Mouse (Mus musculus) hindbrain, embryonic 16.5 days (tissue): ENCODE measurements at regions not wholly inside any gene's neighbourhood (a gene's known extent, or its start where the extent isn't known, plus 50 kb on each side); places are given as distances from the start of the nearest gene placed in this dataset.

ENCODE experiments used
- ATAC-seq: fragments of 200-750 bp; cut with Nextera tagmentation; 2 replicates; pipeline ENCODE4 v1.8.0; 2017; ENCODE audit warnings: moderate TSS enrichment, moderate library complexity
- H3K27ac ChIP-seq: fragments of 300-500 bp; sonication (generic); 2 replicates; pipeline ENCODE4 v1.5.1; 2014; ENCODE audit warnings: low read depth, mild to moderate bottlenecking, control low read depth, low read length, moderate library complexity
- H3K27me3 ChIP-seq: fragments of 300-500 bp; sonication (generic); replicated peaks from 2 replicates; pipeline ENCODE4 v1.6.1; 2014; ENCODE audit warnings: low read length; ENCODE audit not compliant: control insufficient read depth, insufficient read depth
- H3K36me3 ChIP-seq: fragments of 300-500 bp; sonication (generic); 2 replicates; pipeline ENCODE4 v1.6.1; 2014; ENCODE audit warnings: mild to moderate bottlenecking, low read length, moderate library complexity, mixed read lengths; ENCODE audit not compliant: control insufficient read depth, insufficient read depth
- H3K4me1 ChIP-seq: fragments of 300-500 bp; sonication (generic); 2 replicates; pipeline ENCODE4 v1.6.1; 2014; ENCODE audit warnings: low read depth, low read length; ENCODE audit not compliant: control insufficient read depth, insufficient read depth
- H3K4me2 ChIP-seq: fragments of 300-500 bp; sonication (generic); 2 replicates; pipeline ENCODE4 v1.6.1; 2014; ENCODE audit warnings: mild to moderate bottlenecking, low read length, control low read depth, moderate library complexity
- H3K4me3 ChIP-seq: fragments of 300-500 bp; sonication (generic); 2 replicates; pipeline ENCODE4 v1.5.1; 2014; ENCODE audit warnings: mild to moderate bottlenecking, low read length, control low read depth, moderate library complexity
- H3K9ac ChIP-seq: fragments of 300-500 bp; sonication (generic); 2 replicates; pipeline ENCODE4 v1.6.1; 2014; ENCODE audit warnings: low read depth, mild to moderate bottlenecking, control low read depth, low read length, moderate library complexity
- H3K9me3 ChIP-seq: fragments of 300-500 bp; sonication (generic); 2 replicates; pipeline ENCODE4 v1.6.1; 2014; ENCODE audit warnings: mild to moderate bottlenecking, low read length, moderate library complexity; ENCODE audit not compliant: control insufficient read depth
- WGBS: fragments of 180-500 bp; shearing (Covaris S2); extraction: QIAGEN DNeasy Blood & Tissue Kit; methylation state at CpG from one replicate; pipeline ENCODE4 v1.1.7; 2014; 5-methylcytosine and 5-hydroxymethylcytosine counted together

DNA sequence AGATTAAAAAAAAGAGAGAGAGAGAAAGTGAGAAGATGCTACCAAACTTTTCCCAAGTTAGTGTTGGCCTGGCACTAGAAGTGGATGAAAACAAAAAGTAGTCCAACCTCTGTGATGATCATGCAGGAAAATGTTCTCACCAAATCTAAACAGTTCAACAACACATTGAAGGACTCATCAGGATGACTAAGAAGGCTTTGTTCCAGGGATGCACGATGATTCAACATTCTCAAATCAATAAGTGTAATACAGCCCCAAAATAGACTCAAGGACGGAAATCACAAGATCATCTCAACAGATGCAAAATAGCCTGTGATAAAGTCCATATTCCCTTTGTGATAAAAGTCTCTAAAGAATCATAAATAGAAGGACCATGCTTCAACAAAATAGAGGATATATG lies 106.3 kb downstream of the Cysltr2 start:
- Histone ChIP-seq H3K36me3 (no peaks in the 10 kb centered on the region), H3K4me1 (no peaks in the 10 kb centered on the region), H3K9me3 (no peaks in the 10 kb centered on the region), H3K4me3 (no peak overlapping the region), H3K27ac (no peak overlapping the region), H3K9ac (no peak overlapping the region), H3K27me3 (no peaks in the 10 kb centered on the region), H3K4me2 (no peak overlapping the region)
- ATAC-seq, result no peak
- WGBS, result 87% methylated on average over 2 of the region's 2 CpGs

DNA sequence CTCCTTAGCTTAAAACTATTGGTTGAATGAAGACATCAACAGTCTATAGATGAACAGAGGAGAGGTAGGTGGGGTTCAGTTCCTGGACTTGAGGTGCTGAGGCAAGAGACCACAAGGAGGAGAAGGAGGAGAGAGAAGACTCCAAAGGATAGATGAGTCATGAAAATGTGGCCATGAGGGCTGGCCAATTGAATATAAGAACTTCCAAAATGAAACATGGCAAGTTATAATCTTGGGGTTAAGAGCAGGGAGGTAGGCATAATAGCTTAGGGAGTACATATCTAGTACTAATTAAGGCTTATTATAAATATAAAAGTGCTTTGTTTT lies 109.9 kb downstream of the Cysltr2 start:
- H3K4me2 ChIP-seq, result no peak overlapping the region
- ATAC-seq, result no peak
- H3K4me3 ChIP-seq, result no peak overlapping the region
- no peaks in the 10 kb centered on the region for H3K36me3 ChIP-seq
- H3K9ac ChIP-seq, result no peak overlapping the region
- no peaks in the 10 kb centered on the region for H3K27me3 ChIP-seq
- no peaks in the 10 kb centered on the region for H3K9me3 ChIP-seq
- no peak overlapping the region for H3K27ac ChIP-seq
- H3K4me1 ChIP-seq, result no peaks in the 10 kb centered on the region

- Histone ChIP-seq H3K4me3 (no peak overlapping the region), H3K4me2 (no peak overlapping the region), H3K36me3 (no peaks in the 10 kb centered on the region), H3K27me3 (no peaks in the 10 kb centered on the region), H3K9me3 (no peaks in the 10 kb centered on the region), H3K27ac (no peak overlapping the region), H3K4me1 (no peaks in the 10 kb centered on the region), H3K9ac (no peak overlapping the region)
- ATAC-seq, result no peak
Measured at GRCm38 (mm10) chr14:72938382-72939066, 110.4 kb downstream of the Cysltr2 start.

DNA sequence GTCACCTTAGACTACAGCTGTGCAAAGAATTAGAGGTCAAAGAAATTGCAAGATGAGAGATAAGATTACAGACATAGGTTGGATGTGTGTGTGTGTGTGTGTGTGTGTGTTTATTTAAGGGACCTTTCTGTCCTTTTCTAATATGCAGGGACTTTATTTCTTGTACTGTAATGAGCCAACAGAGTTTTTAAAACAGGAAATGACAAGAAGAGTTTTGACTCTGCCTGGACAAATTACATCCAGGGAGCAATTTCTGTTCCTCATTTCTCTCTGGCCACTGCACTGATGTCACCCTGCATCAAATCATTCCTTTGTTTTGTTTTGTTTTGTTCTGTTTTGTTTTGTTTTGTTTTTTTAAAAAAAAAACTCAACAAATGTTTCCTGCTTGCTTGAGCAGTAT lies 115.3 kb downstream of the Cysltr2 start:
- Histone ChIP-seq H3K9ac (no peak overlapping the region), H3K27me3 (no peaks in the 10 kb centered on the region), H3K4me2 (no peak overlapping the region), H3K4me1 (no peaks in the 10 kb centered on the region), H3K4me3 (no peak overlapping the region), H3K27ac (no peak overlapping the region), H3K36me3 (no peaks in the 10 kb centered on the region), H3K9me3 (no peaks in the 10 kb centered on the region)
- no peak for ATAC-seq

GRCm38 (mm10) chr14:72932296-72932695 lies 116.6 kb downstream of the Cysltr2 start:
- Histone ChIP-seq H3K4me3 (no peak overlapping the region), H3K27me3 (no peaks in the 10 kb centered on the region), H3K4me1 (no peaks in the 10 kb centered on the region), H3K36me3 (no peaks in the 10 kb centered on the region), H3K9me3 (no peaks in the 10 kb centered on the region), H3K9ac (no peak overlapping the region), H3K27ac (no peak overlapping the region), H3K4me2 (no peak overlapping the region)
- ATAC-seq, result no peak
- 79% methylated on average over 9 of the region's 9 CpGs for WGBS

DNA sequence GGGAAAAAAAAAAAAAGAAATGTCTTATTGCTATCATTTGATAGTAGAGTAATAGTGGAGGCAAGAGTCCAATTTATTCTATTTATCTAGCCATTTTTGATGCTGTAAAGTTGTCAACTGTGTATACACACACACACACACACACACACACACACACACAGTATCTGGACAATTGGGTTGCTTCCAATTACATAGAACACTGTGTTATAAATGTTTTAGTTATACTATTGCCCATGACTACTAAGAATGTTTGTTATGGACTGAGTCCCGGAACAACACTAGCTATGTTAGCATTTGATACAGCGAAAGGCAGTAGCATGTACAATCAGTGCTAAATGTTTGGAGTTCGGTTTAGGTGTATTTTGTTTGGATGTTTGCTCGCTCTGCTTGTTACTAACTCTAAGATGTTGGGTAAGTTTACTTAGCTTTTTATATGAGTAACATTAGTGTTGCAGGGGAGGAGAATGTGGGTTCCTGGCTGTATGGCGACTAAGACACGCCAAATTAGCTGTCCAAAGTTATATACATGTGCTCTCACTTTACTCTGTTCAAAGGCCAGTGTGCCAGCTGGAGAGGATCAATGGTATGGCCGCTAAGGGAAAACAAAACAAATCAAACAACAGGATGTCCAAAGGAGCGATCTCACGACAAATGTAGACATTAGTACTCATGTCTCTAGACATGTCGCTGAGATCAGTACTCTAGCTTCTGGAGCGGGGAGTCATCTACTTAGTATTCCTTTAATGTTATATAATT lies 147.6 kb downstream of the Cysltr2 start:
- H3K9me3 ChIP-seq, result no peaks in the 10 kb centered on the region
- 91% methylated on average over 11 of the region's 11 CpGs for WGBS
- no peak overlapping the region for H3K27ac ChIP-seq
- ATAC-seq, result no peak
- no peaks in the 10 kb centered on the region for H3K4me1 ChIP-seq
- H3K4me3 ChIP-seq, result no peak overlapping the region
- H3K36me3 ChIP-seq, result no peaks in the 10 kb centered on the region
- no peak overlapping the region for H3K9ac ChIP-seq
- no peaks in the 10 kb centered on the region for H3K27me3 ChIP-seq
- no peak overlapping the region for H3K4me2 ChIP-seq

- Histone ChIP-seq H3K4me2 (no peak overlapping the region), H3K4me3 (no peak overlapping the region), H3K4me1 (no peaks in the 10 kb centered on the region), H3K36me3 (no peaks in the 10 kb centered on the region), H3K27me3 (no peaks in the 10 kb centered on the region), H3K9me3 (0 out of 2 replicates have a peak, but pooled peaks cover 2% of the 10 kb centered on the region), H3K9ac (no peak overlapping the region), H3K27ac (no peak overlapping the region)
- ATAC-seq, result no peak
- 92% methylated on average over 4 of the region's 4 CpGs for WGBS
Measured at GRCm38 (mm10) chr14:72899630-72900029, 149.3 kb downstream of the Cysltr2 start.

DNA sequence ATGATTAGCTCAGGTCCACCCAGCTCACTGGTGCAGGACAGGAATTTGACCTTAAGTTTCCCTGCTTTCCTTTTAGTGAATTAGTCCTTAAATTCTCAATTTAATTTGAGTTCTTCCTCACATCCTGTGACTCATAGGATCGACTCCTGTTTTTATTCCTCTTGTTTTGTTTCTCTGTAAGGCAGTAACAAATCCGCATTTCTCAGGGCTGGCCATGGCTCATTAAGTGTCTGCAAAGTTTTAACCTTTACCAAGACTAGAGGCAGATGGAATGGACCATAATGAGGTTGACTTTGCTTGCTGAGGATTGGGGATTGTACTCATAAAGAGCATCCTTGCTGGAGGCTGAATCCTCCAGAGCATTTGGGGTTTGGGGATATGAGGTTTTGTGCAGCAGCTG lies 156.6 kb downstream of the Cysltr2 start:
- ATAC-seq, result no peak
- Histone ChIP-seq H3K9me3 (0 out of 2 replicates have a peak, but pooled peaks cover 2% of the 10 kb centered on the region), H3K4me2 (no peak overlapping the region), H3K4me1 (no peaks in the 10 kb centered on the region), H3K36me3 (no peaks in the 10 kb centered on the region), H3K27me3 (no peaks in the 10 kb centered on the region), H3K9ac (no peak overlapping the region), H3K27ac (no peak overlapping the region), H3K4me3 (no peak overlapping the region)
- 89% methylated on average over 2 of the region's 2 CpGs for WGBS

- ATAC-seq, result no peak
Measured at GRCm38 (mm10) chr14:72889663-72890062, 159.3 kb downstream of the Cysltr2 start.

More at GRCm38 (mm10) chr14:72889663-72890062, 159.3 kb downstream of the Cysltr2 start:
- H3K4me3 ChIP-seq, result no peak overlapping the region
- H3K36me3 ChIP-seq, result no peaks in the 10 kb centered on the region
- WGBS, result 77% methylated on average over 5 of the region's 5 CpGs
- no peak overlapping the region for H3K27ac ChIP-seq
- no peak overlapping the region for H3K4me2 ChIP-seq
- no peaks in the 10 kb centered on the region for H3K27me3 ChIP-seq
- H3K4me1 ChIP-seq, result no peaks in the 10 kb centered on the region
- H3K9me3 ChIP-seq, result no peaks in the 10 kb centered on the region
- H3K9ac ChIP-seq, result no peak overlapping the region
